Mouse (Mus musculus) embryonic facial prominence, embryonic 12.5 days (tissue): ENCODE results near the gene Hist1h2bh. TPM values are rescaled to one million over a fixed set of nuclear protein-coding genes. Genes with fewer than 3 reads are reported as not detected.
"Not testable (repeated sequence)": the region's sequence is repeated elsewhere in the genome, so short reads cannot be mapped to it uniquely, and the experiment has no call there.

Experiments used
- ATAC-seq: fragments of 200-750 bp; cut with Nextera tagmentation; 2 replicates; pipeline ENCODE4 v1.8.0; 2017; ENCODE audit not compliant: insufficient number of reproducible peaks, insufficient read depth, low FRiP score, low TSS enrichment
- H3K27ac ChIP-seq: fragments of 300-500 bp; sonication (generic); 2 replicates; pipeline ENCODE4 v1.5.1; 2016; ENCODE audit warnings: mild to moderate bottlenecking
- H3K27me3 ChIP-seq: fragments of 300-500 bp; sonication (generic); 2 replicates; pipeline ENCODE4 v1.6.1; 2016; ENCODE audit warnings: mild to moderate bottlenecking, moderate library complexity
- H3K36me3 ChIP-seq: fragments of 300-500 bp; sonication (generic); 2 replicates; pipeline ENCODE4 v1.6.1; 2016; ENCODE audit warnings: mild to moderate bottlenecking
- H3K4me1 ChIP-seq: fragments of 300-500 bp; sonication (generic); 2 replicates; pipeline ENCODE4 v1.6.1; 2016
- H3K4me2 ChIP-seq: fragments of 300-500 bp; sonication (generic); replicated peaks from 2 replicates; pipeline ENCODE4 v1.6.1; 2016; ENCODE audit warnings: mild to moderate bottlenecking, moderate library complexity
- H3K4me3 ChIP-seq: fragments of 300-500 bp; sonication (generic); 2 replicates; pipeline ENCODE4 v1.5.1; 2016; ENCODE audit warnings: mild to moderate bottlenecking
- H3K9ac ChIP-seq: fragments of 300-500 bp; sonication (generic); 2 replicates; pipeline ENCODE4 v1.6.1; 2016; ENCODE audit warnings: mild to moderate bottlenecking, moderate library complexity
- H3K9me3 ChIP-seq: fragments of 300-500 bp; sonication (generic); 2 replicates; pipeline ENCODE4 v1.6.1; 2016; ENCODE audit warnings: mild to moderate bottlenecking, moderate library complexity
- WGBS: fragments of 180-500 bp; shearing (Covaris S2); methylation state at CpG from one replicate; pipeline ENCODE4 v1.1.7; 2016; 5-methylcytosine and 5-hydroxymethylcytosine counted together
- polyA plus RNA-seq: library from polyadenylated mRNA; unstranded; fragments of >200 nt; fragmentation: Nextera tagmentation; extraction: Ambion mirVana; gene quantifications from 2 replicates; pipeline ENCODE4 v1.2.1, GENCODE M21; 2016

Gene Hist1h2bh
- 1.3 and 1.5 TPM in 2 replicates for polyA plus RNA-seq

- Histone ChIP-seq H3K9ac (peak within 1 kb of the TSS; percentile 63), H3K4me3 (peak within 1 kb of the TSS; percentile 47), H3K4me2 (peak within 1 kb of the TSS; percentile 68), H3K27ac (peak within 1 kb of the TSS; percentile 96)
- WGBS, result under 1% methylated on average over 37 of the region's 42 CpGs
- H3K27me3 ChIP-seq, H3K36me3 ChIP-seq, H3K4me1 ChIP-seq, H3K9me3 ChIP-seq: not testable (repeated sequence)
- ATAC-seq, result peak; percentile 94
Measured at GRCm38 (mm10) chr13:23542999-23543607, at the start of gene Hist1h2bh. Gene Hist1h2bh, minus strand, starts transcription at chr13:23543392.

GRCm38 (mm10) chr13:23592614-23593013 lies 49.4 kb upstream of the Hist1h2bh start:
- Histone ChIP-seq H3K27me3 (no peaks in the 10 kb centered on the region), H3K36me3 (no peaks in the 10 kb centered on the region), H3K4me3 (no peak overlapping the region), H3K4me1 (peaks cover 5% of the 10 kb centered on the region; the same call in 1 of the 2 replicates), H3K4me2 (no peak overlapping the region), H3K9me3 (no peaks in the 10 kb centered on the region), H3K9ac (no peak overlapping the region), H3K27ac (no peak overlapping the region)
- no peak for ATAC-seq
- WGBS, result 72% methylated on average over 7 of the region's 7 CpGs

DNA sequence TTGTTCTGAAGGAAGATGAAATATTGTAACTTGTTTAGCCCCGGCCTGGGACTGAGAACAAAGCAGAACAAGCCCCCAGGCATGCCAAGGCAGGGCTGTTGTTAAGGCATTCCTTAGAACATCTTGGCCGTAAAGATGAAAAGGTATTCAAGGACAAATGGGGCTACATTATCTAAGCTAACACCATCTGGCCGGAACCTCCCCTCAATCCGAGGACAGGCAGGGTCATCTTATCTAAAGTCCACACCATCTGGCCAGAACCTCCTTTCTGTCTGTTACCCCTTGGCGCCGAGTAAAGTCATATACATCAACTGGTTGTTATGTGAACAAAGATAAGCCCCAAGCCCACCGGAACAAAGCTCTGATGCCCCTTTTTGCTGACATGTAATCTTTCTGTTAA lies 48.7 kb upstream of the Hist1h2bh start:
- H3K4me2 ChIP-seq, H3K27ac ChIP-seq, ATAC-seq, H3K36me3 ChIP-seq, H3K4me1 ChIP-seq, H3K27me3 ChIP-seq, H3K9ac ChIP-seq, H3K9me3 ChIP-seq, H3K4me3 ChIP-seq: not testable (repeated sequence)
- WGBS, result 94% methylated on average over 7 of the region's 7 CpGs

DNA sequence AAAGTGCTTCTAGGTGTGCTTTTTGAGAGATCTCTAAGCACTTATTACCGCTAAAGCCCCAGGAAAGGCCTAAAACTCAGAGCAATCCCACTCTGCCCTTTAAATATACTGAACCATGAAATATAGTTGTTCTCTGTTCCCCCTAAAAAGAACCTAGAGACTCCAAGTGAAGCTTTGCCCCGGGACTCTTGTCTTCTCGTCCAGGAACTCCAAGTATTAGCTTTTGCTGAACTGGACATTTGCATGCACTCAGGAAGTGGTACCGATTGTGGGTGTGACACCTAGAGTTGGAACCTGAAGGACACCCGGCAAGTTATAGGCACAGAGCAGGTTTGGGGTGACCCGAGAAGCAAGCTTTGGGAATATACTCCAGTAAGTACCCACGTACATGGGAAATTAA lies 48.0 kb upstream of the Hist1h2bh start:
- H3K36me3 ChIP-seq, result no peaks in the 10 kb centered on the region
- no peak overlapping the region for H3K27ac ChIP-seq
- H3K4me1 ChIP-seq, result peaks cover 8% of the 10 kb centered on the region; the same call in 1 of the 2 replicates
- H3K4me3 ChIP-seq, result no peak overlapping the region
- H3K9ac ChIP-seq, result no peak overlapping the region
- H3K27me3 ChIP-seq, result no peaks in the 10 kb centered on the region
- 90% methylated on average over 7 of the region's 7 CpGs for WGBS
- no peaks in the 10 kb centered on the region for H3K9me3 ChIP-seq
- no peak for ATAC-seq
- no peak overlapping the region for H3K4me2 ChIP-seq

DNA sequence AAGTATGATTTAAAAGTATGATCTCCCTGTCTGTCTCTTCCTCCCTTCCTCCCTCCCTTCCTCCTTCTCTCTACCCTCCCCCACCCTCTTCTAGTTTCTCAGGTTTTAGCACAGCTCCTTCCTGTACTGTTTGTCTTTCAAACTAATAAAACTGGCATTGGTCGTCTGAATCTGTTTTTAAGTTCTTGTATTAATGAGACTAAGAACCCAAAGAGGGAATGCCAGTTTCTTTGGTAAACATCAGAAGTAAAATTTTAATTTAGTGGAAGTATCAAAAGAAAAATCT lies 43.7 kb upstream of the Hist1h2bh start:
- 5% methylated on average over 1 of the region's 1 CpGs for WGBS
- H3K4me3 ChIP-seq, result peak overlapping the region; percentile 19

GRCm38 (mm10) chr13:23586099-23586939 lies 43.1 kb upstream of the Hist1h2bh start:
- peaks cover 24% of the 10 kb centered on the region for H3K4me1 ChIP-seq
- H3K36me3 ChIP-seq, result no peaks in the 10 kb centered on the region
- peak overlapping the region; percentile 37; the same call in 1 of the 2 replicates for H3K9ac ChIP-seq
- H3K4me2 ChIP-seq, result peak overlapping the region; percentile 74
- H3K4me3 ChIP-seq, result peak overlapping the region; percentile 19
- 2% methylated on average over 22 of the region's 22 CpGs for WGBS
- no peaks in the 10 kb centered on the region for H3K27me3 ChIP-seq
- peak overlapping the region; percentile 94 for H3K27ac ChIP-seq
- H3K9me3 ChIP-seq, result no peaks in the 10 kb centered on the region
- no peak for ATAC-seq

More for the DNA sequence above, 43.7 kb upstream of the Hist1h2bh start:
- Histone ChIP-seq H3K27ac (peak overlapping the region; percentile 94), H3K36me3 (no peaks in the 10 kb centered on the region), H3K9ac (0 out of 2 replicates have a peak overlapping the region, but pooled peaks have one; percentile 37), H3K9me3 (no peaks in the 10 kb centered on the region), H3K27me3 (no peaks in the 10 kb centered on the region), H3K4me1 (peaks cover 24% of the 10 kb centered on the region), H3K4me2 (peak overlapping the region; percentile 74)
- ATAC-seq, result no peak

DNA sequence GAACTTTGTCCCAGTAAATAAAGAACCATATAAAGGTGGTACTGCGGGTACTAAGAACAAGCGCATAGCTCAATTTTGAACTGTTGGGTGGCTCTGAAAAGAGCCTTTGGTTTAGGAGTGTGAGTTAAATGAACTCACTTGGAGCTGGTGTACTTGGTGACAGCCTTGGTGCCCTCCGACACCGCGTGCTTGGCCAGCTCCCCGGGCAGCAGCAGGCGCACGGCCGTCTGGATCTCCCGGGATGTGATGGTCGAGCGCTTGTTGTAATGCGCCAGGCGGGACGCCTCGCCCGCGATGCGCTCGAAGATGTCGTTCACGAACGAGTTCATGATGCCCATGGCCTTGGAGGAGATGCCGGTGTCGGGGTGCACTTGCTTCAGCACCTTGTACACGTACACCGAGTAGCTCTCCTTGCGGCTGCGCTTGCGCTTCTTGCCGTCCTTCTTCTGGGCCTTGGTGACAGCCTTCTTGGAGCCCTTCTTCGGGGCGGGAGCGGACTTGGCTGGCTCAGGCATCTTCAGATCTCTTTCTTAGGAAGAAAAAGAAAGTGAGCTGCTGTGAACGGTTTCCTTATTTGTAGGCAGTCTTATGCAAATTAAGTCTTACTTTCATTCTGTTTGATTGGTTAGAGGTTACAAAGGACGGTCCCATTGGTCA lies 42.4 kb upstream of the Hist1h2bh start:
- peaks cover 24% of the 10 kb centered on the region for H3K4me1 ChIP-seq
- H3K9ac ChIP-seq, result peak overlapping the region; percentile 66
- peak; percentile 88 for ATAC-seq
- H3K9me3 ChIP-seq, H3K36me3 ChIP-seq, H3K27me3 ChIP-seq: not testable (repeated sequence)
- peak overlapping the region; percentile 74 for H3K4me2 ChIP-seq
- H3K4me3 ChIP-seq, result peak overlapping the region; percentile 45
- H3K27ac ChIP-seq, result peak overlapping the region; percentile 98
- 0% methylated on average over 29 of the region's 36 CpGs for WGBS

GRCm38 (mm10) chr13:23585029-23585441 lies 41.8 kb upstream of the Hist1h2bh start:
- Histone ChIP-seq H3K9me3 (no peaks in the 10 kb centered on the region), H3K4me1 (peaks cover 24% of the 10 kb centered on the region), H3K4me2 (peak overlapping the region; percentile 74), H3K36me3 (no peaks in the 10 kb centered on the region), H3K4me3 (peak overlapping the region; percentile 45), H3K9ac (peak overlapping the region; percentile 66), H3K27me3 (no peaks in the 10 kb centered on the region), H3K27ac (peak overlapping the region; percentile 98)
- no peak for ATAC-seq
- WGBS, result under 1% methylated on average over 21 of the region's 21 CpGs

DNA sequence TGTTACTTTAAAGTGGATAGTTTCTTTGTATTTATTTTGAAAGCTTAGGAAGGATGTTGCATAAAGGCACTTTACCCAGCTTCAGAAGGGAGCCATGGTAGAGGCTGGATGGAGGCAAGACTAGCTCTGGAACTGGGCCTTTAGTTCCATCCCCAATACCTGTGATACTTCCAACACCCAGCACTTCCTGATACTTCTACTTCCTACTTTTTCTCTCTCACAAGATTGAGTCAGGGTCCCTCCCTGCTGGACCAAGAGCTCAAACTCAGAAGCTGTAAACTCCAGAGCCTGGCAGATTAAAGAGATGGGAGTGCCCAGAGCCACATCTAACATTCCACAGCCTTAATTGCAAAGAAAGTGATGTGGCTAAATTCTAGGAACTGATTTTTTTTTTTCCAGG lies 41.1 kb upstream of the Hist1h2bh start:
- no peaks in the 10 kb centered on the region for H3K9me3 ChIP-seq
- H3K4me1 ChIP-seq, result peaks cover 24% of the 10 kb centered on the region
- H3K4me3 ChIP-seq, result peak overlapping the region; percentile 45
- peak overlapping the region; percentile 98 for H3K27ac ChIP-seq
- H3K36me3 ChIP-seq, result no peaks in the 10 kb centered on the region
- peak overlapping the region; percentile 74 for H3K4me2 ChIP-seq
- H3K9ac ChIP-seq, result peak overlapping the region; percentile 66
- no peaks in the 10 kb centered on the region for H3K27me3 ChIP-seq
- ATAC-seq, result no peak

GRCm38 (mm10) chr13:23583387-23584068 lies 40.3 kb upstream of the Hist1h2bh start:
- peak overlapping the region; percentile 92 for H3K27ac ChIP-seq
- no peak overlapping the region for H3K9ac ChIP-seq
- H3K36me3 ChIP-seq, result no peaks in the 10 kb centered on the region
- H3K27me3 ChIP-seq, result no peaks in the 10 kb centered on the region
- peak overlapping the region; percentile 13; the same call in 1 of the 2 replicates for H3K4me2 ChIP-seq
- ATAC-seq, result no peak
- no peak overlapping the region for H3K4me3 ChIP-seq
- H3K9me3 ChIP-seq, result no peaks in the 10 kb centered on the region
- peaks cover 24% of the 10 kb centered on the region for H3K4me1 ChIP-seq

GRCm38 (mm10) chr13:23582219-23583056 lies 39.2 kb upstream of the Hist1h2bh start:
- Histone ChIP-seq H3K4me2 (peak overlapping the region; percentile 89), H3K9me3 (no peaks in the 10 kb centered on the region), H3K36me3 (no peaks in the 10 kb centered on the region), H3K27me3 (no peaks in the 10 kb centered on the region), H3K4me1 (peaks cover 24% of the 10 kb centered on the region), H3K9ac (peak overlapping the region; percentile 73), H3K27ac (peak overlapping the region; percentile 92), H3K4me3 (peak overlapping the region; percentile 53)
- no peak for ATAC-seq
- WGBS, result 3% methylated on average over 6 of the region's 6 CpGs
